Mouse (Mus musculus) CH12.LX (cell line): ENCODE data around the gene Ccdc65. TPM values are rescaled to one million over a fixed set of nuclear protein-coding genes. Genes with fewer than 3 reads are reported as not detected.

Source experiments
- DNase-seq: peaks from one replicate; pipeline ENCODE4 v3.0.0-alpha.2; 2013; ENCODE audit errors: extremely low read depth
- H3K27ac ChIP-seq: 2 replicates; pipeline ENCODE4 v1.5.1; 2012; ENCODE audit warnings: low read depth, mild to moderate bottlenecking, control low read depth, moderate library complexity; ENCODE audit not compliant: insufficient read depth
- H3K27me3 ChIP-seq: replicated peaks from 2 replicates; pipeline ENCODE3; 2012; ENCODE audit warnings: inconsistent platforms
- H3K36me3 ChIP-seq, 2 experiments: replicated peaks in 1 of 2; 2 replicates each; pipeline versions ENCODE3 to v1.6.1; 2012; ENCODE audit warnings: inconsistent platforms in 1 of 2, low read length in 1 of 2, mild to moderate bottlenecking in 1 of 2, mixed read lengths in 1 of 2, moderate library complexity in 1 of 2; ENCODE audit not compliant: control insufficient read depth in 1 of 2, insufficient read depth in 1 of 2
- H3K4me1 ChIP-seq, 2 experiments: 2 replicates each; pipeline ENCODE4 v1.6.1; 2012; ENCODE audit warnings: inconsistent platforms in 1 of 2, moderate library complexity in 1 of 2; ENCODE audit not compliant: insufficient read depth in 2 of 2, control insufficient read depth in 1 of 2
- H3K4me2 ChIP-seq: 2 replicates; pipeline ENCODE4 v1.6.1; 2012; ENCODE audit warnings: low read depth, mild to moderate bottlenecking, control low read depth; ENCODE audit not compliant: poor library complexity, insufficient read depth, severe bottlenecking
- H3K4me3 ChIP-seq, 3 experiments: fragments of 150-350 bp in 1 of 3; sonication (generic) in 1 of 3; replicated peaks in 1 of 3; 2 replicates each; pipeline versions ENCODE3 to v1.5.1; 2011 to 2012; ENCODE audit warnings: low read depth in 2 of 3, low read length in 2 of 3, mild to moderate bottlenecking in 2 of 3, moderate library complexity in 2 of 3, control low read depth in 1 of 3, improper control_type of control experiment in 1 of 3, inconsistent platforms in 1 of 3, mixed read lengths in 1 of 3; ENCODE audit not compliant: poor library complexity in 1 of 3
- H3K79me2 ChIP-seq: replicated peaks from 2 replicates; pipeline ENCODE4 v1.6.1; 2012; ENCODE audit warnings: mild to moderate bottlenecking, moderate library complexity; ENCODE audit not compliant: control insufficient read depth, poor library complexity, insufficient read depth, severe bottlenecking; ENCODE audit errors: extremely low read depth
- H3K9ac ChIP-seq: 2 replicates; pipeline ENCODE4 v1.6.1; 2012; ENCODE audit warnings: low read depth, mild to moderate bottlenecking, control low read depth, moderate library complexity; ENCODE audit not compliant: insufficient read depth
- H3K9me3 ChIP-seq: replicated peaks from 2 replicates; pipeline ENCODE3; 2012; ENCODE audit warnings: low read length, inconsistent platforms, mixed read lengths
- CHD2 ChIP-seq: IDR thresholded peaks from 2 replicates; pipeline ENCODE4 v1.6.1; 2011; ENCODE audit warnings: low read length, improper control_type of control experiment
- CTCF ChIP-seq, 2 experiments: IDR thresholded peaks in 1 of 2; conservative IDR thresholded peaks in 1 of 2; 2 replicates each; pipeline ENCODE4 v1.5.1; 2011 to 2012; ENCODE audit warnings: low read depth in 2 of 2, low read length in 2 of 2, improper control_type of control experiment in 1 of 2, inconsistent platforms in 1 of 2, mild to moderate bottlenecking in 1 of 2, moderate library complexity in 1 of 2
- ELF1 ChIP-seq: IDR thresholded peaks from 2 replicates; pipeline ENCODE4 v1.6.1; 2014; ENCODE audit warnings: low read depth, mild to moderate bottlenecking, inconsistent platforms, low read length, improper control_type of control experiment
- ETS1 ChIP-seq: conservative IDR thresholded peaks from 2 replicates; pipeline ENCODE4 v1.6.1; 2012; ENCODE audit warnings: low read depth, mild to moderate bottlenecking, inconsistent platforms, low read length, improper control_type of control experiment, moderate library complexity
- GABPA ChIP-seq: IDR thresholded peaks from 2 replicates; pipeline ENCODE4 v1.6.1; 2012; ENCODE audit warnings: low read depth, low read length, improper control_type of control experiment, inconsistent platforms; ENCODE audit not compliant: insufficient replicate concordance
- HCFC1 ChIP-seq: IDR thresholded peaks from 2 replicates; pipeline ENCODE4 v1.6.1; 2012; ENCODE audit warnings: low read depth, mild to moderate bottlenecking, inconsistent platforms, low read length, improper control_type of control experiment
- IRF4 ChIP-seq: IDR thresholded peaks from 2 replicates; pipeline ENCODE4 v1.6.1; 2014; ENCODE audit warnings: low read depth, mild to moderate bottlenecking, inconsistent platforms, low read length, improper control_type of control experiment
- JUN ChIP-seq: IDR thresholded peaks from 2 replicates; pipeline ENCODE4 v1.6.1; 2011; ENCODE audit warnings: low read depth, mild to moderate bottlenecking, low read length, improper control_type of control experiment, moderate library complexity; ENCODE audit not compliant: insufficient read depth
- JUND ChIP-seq: conservative IDR thresholded peaks from 2 replicates; pipeline ENCODE4 v1.6.1; 2011; ENCODE audit warnings: low read depth, low read length, improper control_type of control experiment
- MAFK ChIP-seq: IDR thresholded peaks from 2 replicates; pipeline ENCODE4 v1.6.1; 2011; ENCODE audit warnings: low read length, improper control_type of control experiment; ENCODE audit not compliant: insufficient replicate concordance
- MAX ChIP-seq: IDR thresholded peaks from 2 replicates; pipeline ENCODE4 v1.6.1; 2011; ENCODE audit warnings: low read length, improper control_type of control experiment
- NELFE ChIP-seq: IDR thresholded peaks from 2 replicates; pipeline ENCODE4 v1.6.1; 2011; ENCODE audit warnings: low read depth, low read length, improper control_type of control experiment
- POLR2A ChIP-seq: IDR thresholded peaks from 2 replicates; pipeline ENCODE4 v1.6.1; 2011; ENCODE audit warnings: low read depth, mild to moderate bottlenecking, improper control_type of control experiment, low read length
- POLR2AphosphoS2 ChIP-seq: IDR thresholded peaks from 2 replicates; pipeline ENCODE4 v1.6.1; 2011; ENCODE audit warnings: low read depth, low read length, improper control_type of control experiment
- RCOR1 ChIP-seq: conservative IDR thresholded peaks from 2 replicates; pipeline ENCODE4 v1.6.1; 2012; ENCODE audit warnings: low read depth, mild to moderate bottlenecking, inconsistent platforms, low read length, improper control_type of control experiment
- SMC3 ChIP-seq: IDR thresholded peaks from 2 replicates; pipeline ENCODE4 v1.6.1; 2011; ENCODE audit warnings: low read depth, low read length, improper control_type of control experiment
- USF2 ChIP-seq: conservative IDR thresholded peaks from 2 replicates; pipeline ENCODE4 v1.6.1; 2011; ENCODE audit warnings: low read depth, low read length, improper control_type of control experiment
- ZC3H11A ChIP-seq: IDR thresholded peaks from 2 replicates; pipeline ENCODE4 v1.6.1; 2012; ENCODE audit warnings: low read depth, mild to moderate bottlenecking, inconsistent platforms, low read length, improper control_type of control experiment
- ZKSCAN1 ChIP-seq: IDR thresholded peaks from 2 replicates; pipeline ENCODE4 v1.6.1; 2012; ENCODE audit warnings: low read depth, inconsistent platforms, low read length, improper control_type of control experiment, borderline replicate concordance
- dilution Hi-C: fragments of 300-500 bp; cut with MboI; formaldehyde crosslinking; loops from 2 replicates; pipeline ENCODE4 v1.14.3; 2020; ENCODE audit warnings: low sequenced_read_pairs; ENCODE audit not compliant: extremely low pct_unique_long_range_greater_than_20kb, extremely low pct_ligation_motif_present
- in situ Hi-C: fragments of 300-500 bp; cut with MboI; formaldehyde crosslinking; loops from 3 replicates; pipeline ENCODE4 v1.14.3; 2019; ENCODE audit warnings: low sequenced_read_pairs, low pct_ligation_motif_present, low pct_unique_long_range_greater_than_20kb, mixed read lengths
- polyA plus RNA-seq: library from polyadenylated mRNA; unstranded; fragments of >175 nt; gene quantifications from 2 replicates; pipeline ENCODE4 v1.2.1, GENCODE M21; 2012; ENCODE audit warnings: low read depth; ENCODE audit not compliant: insufficient read length
- total RNA-seq, 2 experiments: library from RNA; depleted of rRNA; stranded (reverse); fragments of 300-350 nt in 1 of 2; fragments of >200 nt in 1 of 2; gene quantifications; 2 replicates each; pipeline ENCODE4 v1.2.3; 2012 to 2014

Ccdc65 gene
- total and polyA plus RNA-seq, 3 experiments, result 0.11 to 0.13 TPM; not detected in 1

DNA sequence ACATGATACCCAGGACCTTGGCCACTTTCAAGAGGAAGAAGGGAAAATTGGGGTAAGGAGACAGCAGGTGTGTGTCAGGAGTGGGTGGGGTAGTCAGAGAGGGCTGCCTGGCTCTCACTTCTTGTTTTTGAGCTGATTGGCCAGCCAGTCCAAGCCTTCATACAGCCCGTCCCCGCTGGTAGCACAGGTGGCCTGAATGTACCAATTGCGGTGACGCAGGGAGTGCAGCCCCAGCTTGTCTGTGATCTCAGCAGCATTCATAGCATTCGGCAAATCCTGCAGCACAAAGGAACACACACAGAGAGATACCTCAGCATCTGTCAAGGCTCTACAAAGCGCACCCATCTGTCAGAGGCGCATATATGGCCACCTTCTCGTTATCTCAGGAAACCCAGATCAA lies 32.2 kb downstream of the Ccdc65 start:
- DNase-seq, result no peak
- Histone ChIP-seq H3K9me3 (peaks cover 18% of the 10 kb centered on the region), H3K27ac (no peak overlapping the region), H3K4me3 (no peak overlapping the region), H3K4me1 (peaks cover 2 to 47% of the 10 kb centered on the region in 2 experiments), H3K36me3 (peaks cover 77 to 95% of the 10 kb centered on the region in 2 experiments), H3K27me3 (no peaks in the 10 kb centered on the region), H3K4me2 (no peak overlapping the region), H3K79me2 (0 out of 2 replicates have a peak, but pooled peaks cover 4% of the 10 kb centered on the region), H3K9ac (no peak overlapping the region)
- dilution Hi-C loops, result no loop called here
- in situ Hi-C loops, result no loop called here
- no peak for TF ChIP-seq JUN
- no peak for TF ChIP-seq GABPA
- no peak for TF ChIP-seq MAX
- no peak for TF ChIP-seq SMC3
- no peak for TF ChIP-seq CHD2
- no peak for TF ChIP-seq POLR2AphosphoS2
- TF ChIP-seq ETS1, result no peak
- TF ChIP-seq IRF4, result no peak
- TF ChIP-seq MAFK, result no peak
- TF ChIP-seq NELFE, result no peak
- TF ChIP-seq POLR2A, result no peak; the same call in 1 of the 2 replicates
- no peak for TF ChIP-seq ZKSCAN1

DNA sequence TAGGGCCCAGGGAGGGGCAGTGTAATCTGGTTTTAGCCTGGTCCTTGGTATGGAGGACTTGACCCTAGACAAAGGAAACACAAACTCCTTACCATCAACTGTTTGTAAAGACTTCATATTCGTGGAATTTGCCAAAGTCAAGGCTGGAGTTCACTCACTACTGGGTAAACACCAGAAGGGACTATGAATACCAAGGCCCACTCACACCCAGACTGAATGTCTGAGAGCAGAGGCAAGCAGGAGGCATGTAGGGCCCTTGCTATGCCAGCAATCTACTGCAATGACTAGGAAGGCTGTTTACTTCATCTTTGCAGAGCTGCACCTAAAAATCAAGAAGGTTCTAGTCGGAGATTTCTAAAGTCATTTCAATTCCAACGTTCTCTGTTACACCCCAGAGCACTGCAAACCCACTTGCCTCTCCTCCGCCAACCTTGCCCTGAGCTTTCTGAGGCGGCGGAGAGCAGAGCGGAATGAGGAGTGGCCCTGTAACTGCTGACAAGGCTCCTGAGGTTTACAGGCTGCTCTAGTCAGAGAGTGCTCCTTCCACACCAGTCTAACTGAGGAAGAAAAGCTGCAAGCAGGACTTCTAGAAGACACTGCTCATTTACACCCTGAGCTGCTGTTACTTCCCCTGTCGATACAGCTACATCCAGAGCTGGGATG lies 34.9 kb downstream of the Ccdc65 start:
- TF ChIP-seq RCOR1, result no peak
- TF ChIP-seq ELF1, result no peak
- no peak for TF ChIP-seq NELFE
- TF ChIP-seq CTCF (conservative IDR thresholded peaks at IDR 0.05 in 1 of 2, IDR thresholded peaks at IDR 0.05 in 1 of 2; ENCODE audit: low read depth in 2 of 2, low read length in 2 of 2), result no peak
- no peak for TF ChIP-seq ETS1
- TF ChIP-seq HCFC1, result no peak
- no peak for TF ChIP-seq MAX
- TF ChIP-seq JUND, result no peak
- no peak for TF ChIP-seq USF2
- TF ChIP-seq ZC3H11A, result no peak
- no peak for TF ChIP-seq CHD2
- TF ChIP-seq, all 38 proteins: peak for 0
- dilution Hi-C loops, result no loop called here

More for the DNA sequence above, 34.9 kb downstream of the Ccdc65 start:
- Histone ChIP-seq H3K9ac (no peak overlapping the region), H3K9me3 (peaks cover 19% of the 10 kb centered on the region), H3K4me3 (no peak overlapping the region), H3K27me3 (no peaks in the 10 kb centered on the region), H3K4me1 (peaks cover 4 to 42% of the 10 kb centered on the region in 2 experiments), H3K27ac (no peak overlapping the region), H3K4me2 (no peak overlapping the region), H3K79me2 (peaks cover 21% of the 10 kb centered on the region), H3K36me3 (peaks cover 64 to 96% of the 10 kb centered on the region in 2 experiments)
- no peak for DNase-seq
- in situ Hi-C loops, result no loop called here
